Mouse (Mus musculus): ENCODE results near the gene Nckipsd. TPM values are rescaled to one million over a fixed set of nuclear protein-coding genes. Genes with fewer than 3 reads are reported as not detected.

Gene Nckipsd
- polyA plus RNA-seq, 1 experiment from 2014 or later, result 17.0 TPM

DNA sequence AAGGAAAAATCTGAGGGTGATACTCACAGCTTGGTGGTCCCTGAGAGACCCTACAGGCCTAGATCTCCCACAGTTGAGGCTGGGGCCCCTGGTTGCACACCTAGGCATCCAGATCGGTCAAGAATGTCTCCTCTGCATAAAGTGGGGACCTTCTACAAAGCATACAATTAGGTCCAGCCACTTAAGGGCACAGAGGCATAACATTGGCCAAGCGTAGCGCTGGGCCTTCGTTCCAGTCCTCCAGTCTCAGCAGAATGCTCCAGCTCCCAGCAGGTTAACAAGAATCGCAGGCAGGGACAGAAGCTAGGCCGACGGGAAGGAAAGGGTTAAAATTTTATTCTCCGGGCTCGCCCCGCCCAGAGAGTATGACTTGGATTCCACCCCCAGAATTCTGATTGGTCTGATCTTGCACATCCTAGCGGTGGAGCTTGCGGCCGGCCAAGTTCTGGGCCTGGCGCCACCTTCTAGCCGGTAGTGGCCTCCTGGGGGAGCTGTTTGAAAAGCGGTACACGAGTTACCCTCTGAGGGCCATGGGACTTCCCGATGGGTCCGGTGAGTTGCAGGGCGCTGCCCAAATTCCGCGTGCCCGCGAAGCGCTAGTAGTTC is 45.6 kb downstream of the Nckipsd start:
- Histone ChIP-seq H3K9me3 (no peaks in the 10 kb centered on the region), H3K9ac (replicated peaks) (peak overlapping the region; percentile 78), H3K4me2 (replicated peaks) (peak overlapping the region; percentile 94), H3K4me1 (peaks cover 18% of the 10 kb centered on the region), H3K36me3 (peaks cover 42% of the 10 kb centered on the region), H3K27ac (replicated peaks) (peak overlapping the region; percentile 80), H3K4me3 (peak overlapping the region; percentile 70), H3K27me3 (0 out of 2 replicates have a peak, but pooled peaks cover 3% of the 10 kb centered on the region)
- peak; percentile 89 for ATAC-seq (ENCODE audit: low FRiP score, low read depth)
- WGBS, result 2% methylated on average over 25 of the region's 25 CpGs

DNA sequence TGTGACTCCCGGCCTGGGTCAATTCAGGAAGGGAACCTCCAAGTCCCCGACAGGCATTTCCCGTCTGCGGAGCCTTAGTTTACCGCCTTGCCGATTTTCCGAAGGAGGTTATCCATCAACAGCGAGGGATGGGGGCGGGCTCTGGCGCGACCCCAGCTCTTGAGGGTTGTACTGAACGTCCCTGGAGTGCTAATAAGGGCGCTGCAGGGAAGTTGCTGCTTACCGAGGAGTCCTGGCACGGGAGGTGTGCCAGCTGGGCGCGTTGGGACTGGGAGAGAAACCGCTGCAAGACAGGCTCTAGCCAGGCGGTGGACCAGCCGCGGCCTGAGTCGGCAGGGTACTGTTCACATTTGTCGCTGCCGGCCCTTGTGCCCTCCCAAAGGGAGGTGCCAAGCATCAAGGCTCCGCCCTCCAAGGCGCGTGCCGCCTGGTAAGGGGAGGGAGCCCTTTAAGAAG is 46.1 kb downstream of the Nckipsd start:
- Histone ChIP-seq H3K4me3 (peak overlapping the region; percentile 70), H3K9me3 (no peaks in the 10 kb centered on the region), H3K4me1 (peaks cover 18% of the 10 kb centered on the region), H3K27ac (replicated peaks) (peak overlapping the region; percentile 80), H3K9ac (replicated peaks) (peak overlapping the region; percentile 78), H3K27me3 (0 out of 2 replicates have a peak, but pooled peaks cover 3% of the 10 kb centered on the region), H3K36me3 (peaks cover 39% of the 10 kb centered on the region), H3K4me2 (replicated peaks) (peak overlapping the region; percentile 94)
- WGBS, result under 1% methylated on average over 28 of the region's 28 CpGs
- ATAC-seq (ENCODE audit: low FRiP score, low read depth), result peak; percentile 78

DNA sequence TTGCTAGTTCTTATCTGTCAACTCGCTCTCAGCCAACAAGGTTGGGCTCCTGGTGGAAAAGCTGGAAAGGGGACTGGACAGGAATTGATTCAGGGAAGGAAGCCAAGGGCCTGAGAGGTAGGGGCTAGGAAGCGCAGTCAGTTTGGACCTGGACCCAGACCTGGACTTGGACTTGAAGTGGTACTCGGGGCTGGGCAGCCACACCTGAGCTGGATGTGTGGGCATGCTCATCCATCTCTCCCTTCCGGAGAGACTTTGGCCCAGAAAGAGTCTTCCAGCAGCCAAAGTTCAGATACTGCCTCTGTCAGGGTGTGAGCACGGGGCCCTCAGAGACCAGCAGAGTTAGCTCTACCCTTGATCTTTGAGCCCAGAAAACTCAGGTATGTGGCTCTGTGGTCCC is 47.2 kb downstream of the Nckipsd start:
- no peak overlapping the region for H3K9ac ChIP-seq (replicated peaks)
- no peak overlapping the region for H3K4me3 ChIP-seq
- no peaks in the 10 kb centered on the region for H3K9me3 ChIP-seq
- ATAC-seq (ENCODE audit: low FRiP score, low read depth), result no peak
- H3K27ac ChIP-seq (replicated peaks), result no peak overlapping the region
- 0 out of 2 replicates have a peak, but pooled peaks cover 3% of the 10 kb centered on the region for H3K27me3 ChIP-seq
- H3K36me3 ChIP-seq, result peaks cover 32% of the 10 kb centered on the region
- peak overlapping the region; percentile 94; the same call in 1 of the 2 replicates for H3K4me2 ChIP-seq (replicated peaks)
- H3K4me1 ChIP-seq, result peaks cover 18% of the 10 kb centered on the region
- 63% methylated on average over 5 of the region's 5 CpGs for WGBS

DNA sequence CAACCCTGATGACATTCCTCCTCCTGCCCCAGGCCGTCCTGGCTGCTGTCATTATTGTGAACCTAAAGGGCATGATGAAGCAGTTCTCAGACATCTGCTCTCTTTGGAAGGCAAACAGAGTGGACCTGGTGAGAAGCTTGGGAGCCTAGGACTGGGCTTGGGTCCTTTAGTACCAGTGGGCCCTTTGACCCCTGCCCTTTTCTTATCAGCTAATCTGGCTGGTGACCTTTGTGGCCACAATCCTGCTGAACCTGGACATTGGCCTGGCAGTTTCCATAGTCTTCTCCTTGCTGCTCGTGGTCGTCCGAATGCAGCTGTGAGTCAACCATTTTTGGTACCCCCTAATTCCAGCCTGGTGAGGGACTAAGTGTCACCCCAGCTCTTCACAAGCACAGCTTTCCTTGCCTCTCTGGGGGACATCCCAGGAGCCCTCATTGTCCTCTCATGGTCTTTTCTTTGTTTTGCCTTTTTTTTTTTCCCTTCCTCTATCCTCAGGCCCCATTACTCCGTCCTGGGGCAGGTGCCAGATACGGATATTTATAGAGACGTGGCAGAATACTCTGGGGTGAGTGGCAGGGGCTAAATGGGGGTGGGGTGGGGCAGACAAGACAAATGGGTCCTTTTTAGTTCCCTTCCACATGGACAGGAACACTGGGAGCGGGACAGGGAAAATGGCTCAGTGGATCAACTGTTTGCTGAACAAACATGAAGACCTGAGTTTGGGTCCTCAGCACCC is 50.8 kb downstream of the Nckipsd start:
- Histone ChIP-seq H3K27ac (replicated peaks) (no peak overlapping the region), H3K4me1 (peaks cover 6% of the 10 kb centered on the region), H3K4me2 (replicated peaks) (no peak overlapping the region), H3K9ac (replicated peaks) (no peak overlapping the region), H3K4me3 (no peak overlapping the region), H3K36me3 (peaks cover 41% of the 10 kb centered on the region), H3K9me3 (no peaks in the 10 kb centered on the region), H3K27me3 (0 out of 2 replicates have a peak, but pooled peaks cover 3% of the 10 kb centered on the region)
- no peak for ATAC-seq (ENCODE audit: low FRiP score, low read depth)
- WGBS, result 80% methylated on average over 8 of the region's 8 CpGs

Small RNA genes lying within 50 kb of the gene (microRNA-seq; reads per million reads assigned to microRNA genes)
- gene Gm23156, result not detected

Other genes starting within 250 kb of the Nckipsd start
- 133 and 143 TPM in 2 replicates for gene Impdh2, start 248.1 kb upstream of the Nckipsd start, polyA plus RNA-seq (2016; fragmentation: Nextera tagmentation; extraction: Ambion mirVana)
- 56.9 and 58.8 TPM in 2 replicates for gene Ndufaf3, start 240.9 kb upstream of the Nckipsd start, polyA plus RNA-seq (2016; fragmentation: Nextera tagmentation; extraction: Ambion mirVana)
- gene Dalrd3, start 238.5 kb upstream of the Nckipsd start, polyA plus RNA-seq (2016; fragmentation: Nextera tagmentation; extraction: Ambion mirVana), result 251 and 260 TPM in 2 replicates
- gene Wdr6, start 229.6 kb upstream of the Nckipsd start, polyA plus RNA-seq (2016; fragmentation: Nextera tagmentation; extraction: Ambion mirVana), result 288 and 293 TPM in 2 replicates
- gene P4htm, start 210.7 kb upstream of the Nckipsd start, polyA plus RNA-seq (2016; fragmentation: Nextera tagmentation; extraction: Ambion mirVana), result 14.7 and 16.4 TPM in 2 replicates
- gene Arih2, start 159.0 kb upstream of the Nckipsd start, polyA plus RNA-seq (2016; fragmentation: Nextera tagmentation; extraction: Ambion mirVana), result 60.3 and 64.8 TPM in 2 replicates
- gene Slc25a20, start 146.3 kb upstream of the Nckipsd start, polyA plus RNA-seq (2016; fragmentation: Nextera tagmentation; extraction: Ambion mirVana), result 36.6 and 38.6 TPM in 2 replicates
- 57.1 and 67.6 TPM in 2 replicates for gene Prkar2a, start 119.1 kb upstream of the Nckipsd start, polyA plus RNA-seq (2016; fragmentation: Nextera tagmentation; extraction: Ambion mirVana)
- 137 and 141 TPM in 2 replicates for gene Ip6k2, start 24.6 kb upstream of the Nckipsd start, polyA plus RNA-seq (2016; fragmentation: Nextera tagmentation; extraction: Ambion mirVana)
- gene Celsr3, start 18.0 kb downstream of the Nckipsd start, polyA plus RNA-seq (2016; fragmentation: Nextera tagmentation; extraction: Ambion mirVana), result 13.8 and 14.4 TPM in 2 replicates
- 10.2 and 10.5 TPM in 2 replicates for gene Slc26a6, start 44.9 kb downstream of the Nckipsd start, polyA plus RNA-seq (2016; fragmentation: Nextera tagmentation; extraction: Ambion mirVana)
- gene Tmem89, start 106.3 kb downstream of the Nckipsd start, polyA plus RNA-seq (2016; fragmentation: Nextera tagmentation; extraction: Ambion mirVana), result not detected in 2 replicates
- 357 and 375 TPM in 2 replicates for gene Uqcrc1, start 128.3 kb downstream of the Nckipsd start, polyA plus RNA-seq (2016; fragmentation: Nextera tagmentation; extraction: Ambion mirVana)
- gene Col7a1, start 145.2 kb downstream of the Nckipsd start, polyA plus RNA-seq (2016; fragmentation: Nextera tagmentation; extraction: Ambion mirVana), result 1.1 and 3.6 TPM in 2 replicates
- gene Ucn2, start 177.6 kb downstream of the Nckipsd start, polyA plus RNA-seq (2016; fragmentation: Nextera tagmentation; extraction: Ambion mirVana), result not detected in 2 replicates
- gene Pfkfb4, start 183.4 kb downstream of the Nckipsd start, polyA plus RNA-seq (2016; fragmentation: Nextera tagmentation; extraction: Ambion mirVana), result 18.5 and 20.2 TPM in 2 replicates
- gene Shisa5, start 230.2 kb downstream of the Nckipsd start, polyA plus RNA-seq (2016; fragmentation: Nextera tagmentation; extraction: Ambion mirVana), result 38.3 and 42.4 TPM in 2 replicates

Measured in midbrain, embryonic 12.5 days (tissue).